Mouse (Mus musculus) myocyte (in vitro differentiated cells): ENCODE measurements at regions not wholly inside any gene's neighbourhood (a gene's known extent, or its start where the extent isn't known, plus 50 kb on each side); places are given as distances from the start of the nearest gene placed in this dataset.

ENCODE experiments used
- CEBPB ChIP-seq: IDR thresholded peaks from 2 replicates; pipeline ENCODE4 v1.6.1; 2011; ENCODE audit warnings: mild to moderate bottlenecking, moderate library complexity; ENCODE audit not compliant: poor library complexity, insufficient read depth, severe bottlenecking
- E2F4 ChIP-seq: IDR thresholded peaks from one replicate; pipeline ENCODE4 v1.6.1; 2011; ENCODE audit warnings: mild to moderate bottlenecking, control low read depth, moderate library complexity; ENCODE audit not compliant: insufficient read depth
- MAX ChIP-seq: IDR thresholded peaks from one replicate; pipeline ENCODE4 v1.6.1; 2011; ENCODE audit warnings: low read depth, mild to moderate bottlenecking, control low read depth
- MYOD1 ChIP-seq, 3 experiments: IDR thresholded peaks; one replicate each; pipeline ENCODE4 v1.6.1; 2011; ENCODE audit warnings: control low read depth in 2 of 3, low read depth in 2 of 3, mild to moderate bottlenecking in 2 of 3, moderate library complexity in 1 of 3; ENCODE audit not compliant: insufficient read length in 2 of 3, control insufficient read depth in 1 of 3
- MYOG ChIP-seq, 3 experiments: IDR thresholded peaks; one replicate each; pipeline ENCODE4 v1.6.1; 2011; ENCODE audit warnings: control low read depth in 2 of 3, low read depth in 2 of 3, mild to moderate bottlenecking in 2 of 3; ENCODE audit not compliant: insufficient read length in 2 of 3, control insufficient read depth in 1 of 3, insufficient read depth in 1 of 3
- POLR2A ChIP-seq: IDR thresholded peaks from one replicate; pipeline ENCODE4 v1.6.1; 2011; ENCODE audit warnings: low read depth, mild to moderate bottlenecking, control low read depth, moderate library complexity; ENCODE audit not compliant: insufficient read length
- POLR2AphosphoS2 ChIP-seq: IDR thresholded peaks from one replicate; pipeline ENCODE4 v1.6.1; 2011; ENCODE audit warnings: low read depth, control low read depth; ENCODE audit not compliant: insufficient read length
- REST ChIP-seq: IDR thresholded peaks from one replicate; pipeline ENCODE4 v1.6.1; 2011; ENCODE audit warnings: mild to moderate bottlenecking, control low read depth, moderate library complexity; ENCODE audit not compliant: insufficient read depth, insufficient read length
- SRF ChIP-seq: IDR thresholded peaks from one replicate; pipeline ENCODE4 v1.6.1; 2011; ENCODE audit warnings: low read depth; ENCODE audit not compliant: control insufficient read depth, insufficient read length
- TCF12 ChIP-seq: IDR thresholded peaks from one replicate; pipeline ENCODE4 v1.6.1; 2011; ENCODE audit warnings: mild to moderate bottlenecking, control low read depth; ENCODE audit not compliant: poor library complexity, insufficient read depth, severe bottlenecking
- TCF3 ChIP-seq: IDR thresholded peaks from one replicate; pipeline ENCODE4 v1.6.1; 2011; ENCODE audit warnings: low read depth, control low read depth; ENCODE audit not compliant: insufficient read length
- USF1 ChIP-seq: IDR thresholded peaks from one replicate; pipeline ENCODE4 v1.6.1; 2011; ENCODE audit warnings: low read depth, mild to moderate bottlenecking, control low read depth, moderate library complexity

GRCm38 (mm10) chr11:17768837-17769466 is 184.7 kb downstream of the Etaa1 start:
- TF ChIP-seq E2F4 (no peak), POLR2AphosphoS2 (no peak), POLR2A (no peak), MYOD1 (IDR thresholded peaks at IDR 0.05; ENCODE audit: control insufficient read depth in 1 of 3, insufficient read length in 2 of 3, low read depth in 2 of 3) (no peak), MAX (no peak), CEBPB (no peak), TCF3 (no peak), MYOG (IDR thresholded peaks at IDR 0.05; ENCODE audit: control insufficient read depth in 1 of 3, insufficient read depth in 1 of 3, insufficient read length in 2 of 3, low read depth in 2 of 3) (no peak), USF1 (no peak), TCF12 (no peak), REST (no peak), SRF (no peak)
